Mouse (Mus musculus) liver, embryonic 14.5 days (tissue): ENCODE data around the gene Ufc1. TPM values are rescaled to one million over a fixed set of nuclear protein-coding genes. Genes with fewer than 3 reads are reported as not detected.
"Not testable (repeated sequence)": the region's sequence is repeated elsewhere in the genome, so short reads cannot be mapped to it uniquely, and the experiment has no call there.

Experiments
- ATAC-seq: fragments of 200-750 bp; cut with Nextera tagmentation; 2 replicates; pipeline ENCODE4 v1.8.0; 2017; ENCODE audit warnings: moderate number of reproducible peaks, mild to moderate bottlenecking, moderate library complexity; ENCODE audit not compliant: insufficient read depth
- DNase-seq, 3 experiments: peaks; one replicate each; pipeline ENCODE4 v3.0.0-alpha.2; 2012 to 2013; ENCODE audit warnings: low read depth in 3 of 3, low spot score in 3 of 3
- H3K27ac ChIP-seq: fragments of 300-500 bp; sonication (generic); 2 replicates; pipeline ENCODE4 v1.5.1; 2014; ENCODE audit warnings: moderate library complexity, mild to moderate bottlenecking, control low read depth, inconsistent platforms
- H3K27me3 ChIP-seq: fragments of 300-500 bp; sonication (generic); 2 replicates; pipeline ENCODE4 v1.6.1; 2014; ENCODE audit warnings: mild to moderate bottlenecking, low read length, moderate library complexity; ENCODE audit not compliant: control insufficient read depth, insufficient read depth
- H3K36me3 ChIP-seq: fragments of 300-500 bp; sonication (generic); replicated peaks from 2 replicates; pipeline ENCODE4 v1.6.1; 2014; ENCODE audit warnings: low read depth; ENCODE audit not compliant: control insufficient read depth, insufficient read depth
- H3K4me1 ChIP-seq, 2 experiments: fragments of 200-500 bp in 1 of 2; fragments of 300-500 bp in 1 of 2; sonication (generic) in 1 of 2; replicated peaks; 2 replicates each; pipeline ENCODE4 v1.6.1; 2012 to 2014; ENCODE audit warnings: antibody characterized with exemption in 1 of 2, inconsistent platforms in 1 of 2, low read length in 1 of 2; ENCODE audit not compliant: control insufficient read depth in 2 of 2, insufficient read depth in 2 of 2
- H3K4me2 ChIP-seq: fragments of 300-500 bp; sonication (generic); 2 replicates; pipeline ENCODE4 v1.6.1; 2014; ENCODE audit warnings: low read depth, mild to moderate bottlenecking, control low read depth, moderate library complexity
- H3K4me3 ChIP-seq, 2 experiments: fragments of 200-500 bp in 1 of 2; fragments of 300-500 bp in 1 of 2; sonication (generic) in 1 of 2; 2 replicates each; pipeline ENCODE4 v1.5.1; 2012 to 2014; ENCODE audit warnings: low read depth in 2 of 2, low read length in 2 of 2, mild to moderate bottlenecking in 2 of 2, control low read depth in 1 of 2, inconsistent platforms in 1 of 2, moderate library complexity in 1 of 2; ENCODE audit not compliant: insufficient read depth in 1 of 2
- H3K9ac ChIP-seq: fragments of 300-500 bp; sonication (generic); replicated peaks from 2 replicates; pipeline ENCODE4 v1.6.1; 2014; ENCODE audit warnings: mild to moderate bottlenecking, control low read depth, moderate library complexity
- H3K9me3 ChIP-seq: fragments of 300-500 bp; sonication (generic); 2 replicates; pipeline ENCODE4 v1.6.1; 2016; ENCODE audit warnings: low read length, mixed read lengths; ENCODE audit not compliant: control insufficient read depth
- CTCF ChIP-seq: IDR thresholded peaks from 2 replicates; pipeline ENCODE4 v1.5.1; 2016; ENCODE audit warnings: antibody characterized with exemption, low read depth, control low read depth
- EP300 ChIP-seq: IDR thresholded peaks from 2 replicates; pipeline ENCODE4 v1.6.1; 2016; ENCODE audit warnings: antibody characterized with exemption, low read depth
- WGBS: fragments of 180-500 bp; shearing (Covaris S2); extraction: QIAGEN DNeasy Blood & Tissue Kit; methylation state at CpG from one replicate; pipeline ENCODE4 v1.1.7; 2014; ENCODE audit not compliant: insufficient replicate concordance; 5-methylcytosine and 5-hydroxymethylcytosine counted together
- polyA plus RNA-seq, 2 experiments: library from polyadenylated mRNA; depleted of rRNA in 1 of 2; stranded (reverse) in 1 of 2; unstranded in 1 of 2; fragments of >200 nt; fragmentation: Nextera tagmentation in 1 of 2; extraction: Ambion mirVana in 1 of 2; gene quantifications; 2 replicates each; pipeline versions ENCODE4 v1.2.1 to v1.2.3; 2012 to 2014

Gene Ufc1
- polyA plus RNA-seq, 2 experiments = 23.3 to 45.8 TPM

- H3K27ac ChIP-seq = no peak overlapping the region
- H3K27me3 ChIP-seq = no peaks in the 10 kb centered on the region
- peaks cover 0 to 2% of the 10 kb centered on the region in 2 experiments; a peak in 1 of 4 replicates for H3K4me1 ChIP-seq
- ATAC-seq (peak; percentile 41; the same call in 1 of the 2 replicates), DNase-seq (no peak)
- 66% methylated on average over 1 of the region's 1 CpGs for WGBS
- no peak overlapping the region for H3K9ac ChIP-seq
- H3K4me3 ChIP-seq = no peak overlapping the region
- H3K36me3 ChIP-seq = no peaks in the 10 kb centered on the region
- no peak overlapping the region for H3K4me2 ChIP-seq
- no peaks in the 10 kb centered on the region for H3K9me3 ChIP-seq
- peak; percentile 10; the same call in 1 of the 2 replicates for TF ChIP-seq CTCF
- TF ChIP-seq EP300 = no peak
Measured at GRCm38 (mm10) chr1:171322012-171322411, 27.2 kb upstream of the Ufc1 start.

GRCm38 (mm10) chr1:171321415-171321814 lies 26.6 kb upstream of the Ufc1 start:
- Histone ChIP-seq H3K4me3 (no peak overlapping the region), H3K36me3 (no peaks in the 10 kb centered on the region), H3K9me3 (no peaks in the 10 kb centered on the region), H3K4me2 (no peak overlapping the region), H3K27ac (no peak overlapping the region), H3K4me1 (peaks cover 0 to 2% of the 10 kb centered on the region in 2 experiments; a peak in 1 of 4 replicates), H3K9ac (no peak overlapping the region), H3K27me3 (no peaks in the 10 kb centered on the region)
- ATAC-seq = no peak
- DNase-seq = no peak
- TF ChIP-seq EP300 (no peak), CTCF (peak; percentile 64)

GRCm38 (mm10) chr1:171320151-171320550 lies 25.3 kb upstream of the Ufc1 start:
- no peak overlapping the region for H3K4me3 ChIP-seq
- no peaks in the 10 kb centered on the region for H3K9me3 ChIP-seq
- 31% methylated on average over 5 of the region's 5 CpGs for WGBS
- H3K27ac ChIP-seq = no peak overlapping the region
- H3K36me3 ChIP-seq = no peaks in the 10 kb centered on the region
- H3K4me1 ChIP-seq = 0 out of 4 replicates have a peak, but pooled peaks cover 0 to 2% of the 10 kb centered on the region in 2 experiments
- TF ChIP-seq EP300 (no peak), CTCF (no peak)
- no peak overlapping the region for H3K9ac ChIP-seq
- no peaks in the 10 kb centered on the region for H3K27me3 ChIP-seq
- ATAC-seq (no peak), DNase-seq (no peak)
- H3K4me2 ChIP-seq = 0 out of 2 replicates have a peak overlapping the region, but pooled peaks have one; percentile 8

- Histone ChIP-seq H3K27me3 (no peaks in the 10 kb centered on the region), H3K36me3 (no peaks in the 10 kb centered on the region), H3K4me3 (no peak overlapping the region), H3K4me1 (0 out of 4 replicates have a peak, but pooled peaks cover 0 to 2% of the 10 kb centered on the region in 2 experiments), H3K9ac (no peak overlapping the region), H3K9me3 (no peaks in the 10 kb centered on the region), H3K4me2 (0 out of 2 replicates have a peak overlapping the region, but pooled peaks have one; percentile 8), H3K27ac (no peak overlapping the region)
- DNase-seq (no peak), ATAC-seq (no peak)
- no peak for TF ChIP-seq EP300
- WGBS = 28% methylated on average over 7 of the region's 7 CpGs
Measured at GRCm38 (mm10) chr1:171319748-171320147, 24.9 kb upstream of the Ufc1 start.

GRCm38 (mm10) chr1:171309321-171309720 lies 14.5 kb upstream of the Ufc1 start:
- WGBS = 37% methylated on average over 2 of the region's 2 CpGs
- no peaks in the 10 kb centered on the region for H3K36me3 ChIP-seq
- no peak for TF ChIP-seq EP300
- TF ChIP-seq CTCF = no peak
- peaks cover 4% of the 10 kb centered on the region; the same call in 1 of the 2 replicates for H3K27me3 ChIP-seq
- ATAC-seq = no peak
- no peak for DNase-seq
- H3K9ac ChIP-seq = no peak overlapping the region
- no peak overlapping the region for H3K27ac ChIP-seq
- no peaks in the 10 kb centered on the region for H3K9me3 ChIP-seq
- H3K4me2 ChIP-seq = no peak overlapping the region
- H3K4me3 ChIP-seq = no peak overlapping the region
- no peaks in the 10 kb centered on the region for H3K4me1 ChIP-seq

- not testable (repeated sequence) for H3K27ac ChIP-seq, H3K9ac ChIP-seq, H3K36me3 ChIP-seq, H3K4me1 ChIP-seq, H3K27me3 ChIP-seq, ATAC-seq, H3K4me3 ChIP-seq, DNase-seq, H3K9me3 ChIP-seq, H3K4me2 ChIP-seq
- WGBS = 52% methylated on average over 5 of the region's 5 CpGs
Measured at GRCm38 (mm10) chr1:171306157-171306556, 11.3 kb upstream of the Ufc1 start.
